Mouse (Mus musculus): Measurements from ENCODE around the gene Ptpa. TPM values are rescaled to one million over a fixed set of nuclear protein-coding genes. Genes with fewer than 3 reads are reported as not detected.

The Ptpa gene
- polyA plus RNA-seq, 2 experiments = 74.5 to 142 TPM

GRCm38 (mm10) chr2:30463341-30463761 is 47.5 kb downstream of the Ptpa start:
- Histone ChIP-seq H3K27me3 (ENCODE audit: control insufficient read depth, insufficient read depth, low read length) (no peaks in the 10 kb centered on the region), H3K9ac (ENCODE audit: low read depth, low read length, severe bottlenecking) (peak overlapping the region; percentile 34; the same call in 1 of the 2 replicates), H3K27ac (replicated peaks; ENCODE audit: low read depth, low read length) (peak overlapping the region; percentile 70), H3K4me2 (replicated peaks; ENCODE audit: low read depth, low read length, severe bottlenecking) (peak overlapping the region; percentile 46), H3K4me1 (ENCODE audit: control insufficient read depth, insufficient read depth, low read length) (peaks cover 25% of the 10 kb centered on the region), H3K4me3 (replicated peaks; ENCODE audit: low read length) (peak overlapping the region; percentile 16), H3K9me3 (ENCODE audit: control insufficient read depth, low read length) (no peaks in the 10 kb centered on the region), H3K36me3 (ENCODE audit: control insufficient read depth, insufficient read depth, low read length) (peaks cover 8% of the 10 kb centered on the region; the same call in 1 of the 2 replicates)
- no peak for TF ChIP-seq POLR2A (IDR thresholded peaks at IDR 0.05; ENCODE audit: borderline replicate concordance, extremely low read depth, insufficient read depth, insufficient read length)
- DNase-seq (ENCODE audit: low spot score) (no peak), ATAC-seq (ENCODE audit: low FRiP score, low read depth) (no peak; the same call in 1 of the 2 replicates)
- WGBS = 17% methylated on average over 5 of the region's 5 CpGs

GRCm38 (mm10) chr2:30463904-30464330 is 48.1 kb downstream of the Ptpa start:
- peak overlapping the region; percentile 34; the same call in 1 of the 2 replicates for H3K9ac ChIP-seq (ENCODE audit: low read depth, low read length, severe bottlenecking)
- TF ChIP-seq POLR2A (IDR thresholded peaks at IDR 0.05; ENCODE audit: borderline replicate concordance, extremely low read depth, insufficient read depth, insufficient read length) = no peak
- no peaks in the 10 kb centered on the region for H3K27me3 ChIP-seq (ENCODE audit: control insufficient read depth, insufficient read depth, low read length)
- H3K4me1 ChIP-seq (ENCODE audit: control insufficient read depth, insufficient read depth, low read length) = peaks cover 25% of the 10 kb centered on the region
- ATAC-seq (ENCODE audit: low FRiP score, low read depth) = peak; percentile 77
- DNase-seq (ENCODE audit: low spot score) = peak; percentile 66
- 2% methylated on average over 9 of the region's 9 CpGs for WGBS
- no peaks in the 10 kb centered on the region for H3K9me3 ChIP-seq (ENCODE audit: control insufficient read depth, low read length)
- H3K27ac ChIP-seq (replicated peaks; ENCODE audit: low read depth, low read length) = peak overlapping the region; percentile 70
- peak overlapping the region; percentile 46 for H3K4me2 ChIP-seq (replicated peaks; ENCODE audit: low read depth, low read length, severe bottlenecking)
- H3K4me3 ChIP-seq (replicated peaks; ENCODE audit: low read length) = peak overlapping the region; percentile 16
- peaks cover 3% of the 10 kb centered on the region; the same call in 1 of the 2 replicates for H3K36me3 ChIP-seq (ENCODE audit: control insufficient read depth, insufficient read depth, low read length)

GRCm38 (mm10) chr2:30464411-30464810 is 48.6 kb downstream of the Ptpa start:
- H3K4me1 ChIP-seq (ENCODE audit: control insufficient read depth, insufficient read depth, low read length) = peaks cover 29% of the 10 kb centered on the region
- H3K4me2 ChIP-seq (replicated peaks; ENCODE audit: low read depth, low read length, severe bottlenecking) = peak overlapping the region; percentile 46
- H3K4me3 ChIP-seq (replicated peaks; ENCODE audit: low read length) = peak overlapping the region; percentile 16
- 72% methylated on average over 5 of the region's 5 CpGs for WGBS
- H3K36me3 ChIP-seq (ENCODE audit: control insufficient read depth, insufficient read depth, low read length) = no peaks in the 10 kb centered on the region
- DNase-seq (ENCODE audit: low spot score) (no peak), ATAC-seq (ENCODE audit: low FRiP score, low read depth) (no peak)
- no peaks in the 10 kb centered on the region for H3K27me3 ChIP-seq (ENCODE audit: control insufficient read depth, insufficient read depth, low read length)
- TF ChIP-seq POLR2A (IDR thresholded peaks at IDR 0.05; ENCODE audit: borderline replicate concordance, extremely low read depth, insufficient read depth, insufficient read length) = no peak
- peak overlapping the region; percentile 40; the same call in 1 of the 2 replicates for H3K27ac ChIP-seq (replicated peaks; ENCODE audit: low read depth, low read length)
- H3K9ac ChIP-seq (ENCODE audit: low read depth, low read length, severe bottlenecking) = no peak overlapping the region
- no peaks in the 10 kb centered on the region for H3K9me3 ChIP-seq (ENCODE audit: control insufficient read depth, low read length)

- Histone ChIP-seq H3K9me3 (ENCODE audit: control insufficient read depth, low read length) (no peaks in the 10 kb centered on the region), H3K4me1 (ENCODE audit: control insufficient read depth, insufficient read depth, low read length) (peaks cover 38% of the 10 kb centered on the region), H3K27ac (replicated peaks; ENCODE audit: low read depth, low read length) (no peak overlapping the region), H3K4me3 (replicated peaks; ENCODE audit: low read length) (no peak overlapping the region), H3K4me2 (replicated peaks; ENCODE audit: low read depth, low read length, severe bottlenecking) (no peak overlapping the region), H3K36me3 (ENCODE audit: control insufficient read depth, insufficient read depth, low read length) (no peaks in the 10 kb centered on the region), H3K27me3 (ENCODE audit: control insufficient read depth, insufficient read depth, low read length) (no peaks in the 10 kb centered on the region), H3K9ac (ENCODE audit: low read depth, low read length, severe bottlenecking) (no peak overlapping the region)
- no peak for DNase-seq (ENCODE audit: low spot score)
- TF ChIP-seq POLR2A (IDR thresholded peaks at IDR 0.05; ENCODE audit: borderline replicate concordance, extremely low read depth, insufficient read depth, insufficient read length) = no peak
- 34% methylated on average over 4 of the region's 4 CpGs for WGBS
- no peak for ATAC-seq (ENCODE audit: low FRiP score, low read depth)
These were observed 50.9 kb downstream of the Ptpa start for GRCm38 (mm10) chr2:30466787-30467186.

- peak overlapping the region; percentile 99; the same call in 1 of the 2 replicates for H3K4me2 ChIP-seq (replicated peaks; ENCODE audit: low read depth, low read length, severe bottlenecking)
- no peak for TF ChIP-seq POLR2A (IDR thresholded peaks at IDR 0.05; ENCODE audit: borderline replicate concordance, extremely low read depth, insufficient read depth, insufficient read length)
- no peaks in the 10 kb centered on the region for H3K27me3 ChIP-seq (ENCODE audit: control insufficient read depth, insufficient read depth, low read length)
- H3K9ac ChIP-seq (ENCODE audit: low read depth, low read length, severe bottlenecking) = peak overlapping the region; percentile 63; the same call in 1 of the 2 replicates
- ATAC-seq (ENCODE audit: low FRiP score, low read depth) (no peak), DNase-seq (ENCODE audit: low spot score) (no peak)
- peaks cover 25% of the 10 kb centered on the region for H3K4me1 ChIP-seq (ENCODE audit: control insufficient read depth, insufficient read depth, low read length)
- H3K27ac ChIP-seq (replicated peaks; ENCODE audit: low read depth, low read length) = no peak overlapping the region
- no peaks in the 10 kb centered on the region for H3K9me3 ChIP-seq (ENCODE audit: control insufficient read depth, low read length)
- WGBS = 47% methylated on average over 6 of the region's 6 CpGs
- H3K36me3 ChIP-seq (ENCODE audit: control insufficient read depth, insufficient read depth, low read length) = no peaks in the 10 kb centered on the region
- peak overlapping the region; percentile 96; the same call in 1 of the 2 replicates for H3K4me3 ChIP-seq (replicated peaks; ENCODE audit: low read length)
These were observed 53.2 kb downstream of the Ptpa start for GRCm38 (mm10) chr2:30469009-30469408.

Measured in limb, embryonic 14.5 days (tissue).